Mouse (Mus musculus) G1E (cell line): ENCODE results near the gene Ralgapb.

ENCODE experiments used
- CTCF ChIP-seq: IDR thresholded peaks from 2 replicates; pipeline ENCODE4 v1.5.1; 2012; ENCODE audit warnings: low read depth, low read length, inconsistent platforms, mixed read lengths
- GATA1 ChIP-seq: IDR thresholded peaks from 2 replicates; pipeline ENCODE4 v1.6.1; 2012; ENCODE audit warnings: borderline replicate concordance, low read length, inconsistent platforms, mixed read lengths

GRCm38 (mm10) chr2:158510665-158511064 is 101.0 kb downstream of the Ralgapb start:
- TF ChIP-seq CTCF (no peak), GATA1 (no peak)
